10 mouse cellular contexts compared by ENCODE assay signal in genomic region chr10:99203163-99203562, GRCm38 (mm10). TPM values are rescaled to one million over a fixed set of nuclear protein-coding genes. Genes with fewer than 3 reads are reported as not detected.
A peak's percentile ranks its signal among the peaks of the same experiment; 100 is the strongest.
DNase-seq lines count a peak whose midpoint lies in the region; ATAC-seq lines count a peak whose summit lies in the region.
"Had no signal": no experiment of that assay in that cellular context is flagged by ENCODE, and none has a peak within 500 bp of the region (broad histone marks: within the 10 kb centered on the region; RNA-seq: fewer than 3 reads in every experiment).

No protein-coding gene starts in this region.

- H3K9me3 ChIP-seq in kidney, embryonic 15.5 days (replicated peaks): no peaks in the 10 kb centered on the region
- H3K9me3 ChIP-seq in forebrain, embryonic 12.5 days: no peaks in the 10 kb centered on the region
- no peaks in the 10 kb centered on the region for H3K9me3 ChIP-seq in limb, embryonic 13.5 days
- H3K9me3 ChIP-seq in neural tube, embryonic 13.5 days: no peaks in the 10 kb centered on the region

- peak overlapping the region; percentile 91 for H3K27ac ChIP-seq in kidney, embryonic 15.5 days
- H3K27ac ChIP-seq in forebrain, embryonic 12.5 days: 0 out of 2 replicates have a peak overlapping the region, but pooled peaks have one; percentile 65
- no peak overlapping the region for H3K27ac ChIP-seq in limb, embryonic 13.5 days
- H3K27ac ChIP-seq in neural tube, embryonic 13.5 days (replicated peaks): no peak overlapping the region

- WGBS in kidney, embryonic 15.5 days: 58% methylated on average over 5 of the region's 5 CpGs
- WGBS in forebrain, embryonic 12.5 days: 45% methylated on average over 5 of the region's 5 CpGs
- 47% methylated on average over 5 of the region's 5 CpGs for WGBS in limb, embryonic 13.5 days
- WGBS in neural tube, embryonic 13.5 days: 61% methylated on average over 5 of the region's 5 CpGs

- H3K36me3 ChIP-seq in kidney, embryonic 15.5 days: no peaks in the 10 kb centered on the region
- no peaks in the 10 kb centered on the region for H3K36me3 ChIP-seq in forebrain, embryonic 12.5 days (replicated peaks)
- H3K36me3 ChIP-seq in limb, embryonic 13.5 days: no peaks in the 10 kb centered on the region; the same call in 1 of the 2 replicates
- no peaks in the 10 kb centered on the region for H3K36me3 ChIP-seq in neural tube, embryonic 13.5 days

- DNase-seq in kidney, adult 8-10 months: no peak
- no peak for DNase-seq in thymus, postnatal 4 days
- no peak for DNase-seq in urinary bladder, adult 18-20 months (ENCODE audit: low spot score in 2 of 2)
- DNase-seq: left cerebral cortex, postnatal 4 days; right cerebral cortex, postnatal 4 days had no signal

- ATAC-seq in kidney, embryonic 15.5 days (replicated peaks; ENCODE audit: low FRiP score): no peak
- no peak for ATAC-seq in forebrain, embryonic 12.5 days (ENCODE audit: low FRiP score)
- ATAC-seq in limb, embryonic 13.5 days (ENCODE audit: low FRiP score, low read depth): no peak
- ATAC-seq in neural tube, embryonic 13.5 days (ENCODE audit: low read depth): no peak
- no peak for ATAC-seq in cerebellum, adult (ENCODE audit: insufficient number of reproducible peaks, low FRiP score, low TSS enrichment)

- peak overlapping the region; percentile 31; the same call in 1 of the 2 replicates for H3K4me3 ChIP-seq in kidney, embryonic 15.5 days (replicated peaks)
- no peak overlapping the region for H3K4me3 ChIP-seq in forebrain, embryonic 12.5 days (replicated peaks)
- no peak overlapping the region for H3K4me3 ChIP-seq in limb, embryonic 13.5 days
- peak overlapping the region; percentile 27; the same call in 1 of the 2 replicates for H3K4me3 ChIP-seq in neural tube, embryonic 13.5 days

- no peak overlapping the region for H3K9ac ChIP-seq in kidney, embryonic 15.5 days
- H3K9ac ChIP-seq in forebrain, embryonic 12.5 days: peak overlapping the region; percentile 41
- H3K9ac ChIP-seq in limb, embryonic 13.5 days: no peak overlapping the region
- H3K9ac ChIP-seq in neural tube, embryonic 13.5 days: peak overlapping the region; percentile 60; the same call in 1 of the 2 replicates

- peak overlapping the region; percentile 61 for H3K4me2 ChIP-seq in kidney, embryonic 15.5 days
- peak overlapping the region; percentile 54 for H3K4me2 ChIP-seq in forebrain, embryonic 12.5 days
- peak overlapping the region; percentile 66 for H3K4me2 ChIP-seq in limb, embryonic 13.5 days (replicated peaks)
- peak overlapping the region; percentile 58 for H3K4me2 ChIP-seq in neural tube, embryonic 13.5 days

- no peaks in the 10 kb centered on the region for H3K27me3 ChIP-seq in kidney, embryonic 15.5 days
- H3K27me3 ChIP-seq in forebrain, embryonic 12.5 days: no peaks in the 10 kb centered on the region
- H3K27me3 ChIP-seq in limb, embryonic 13.5 days: no peaks in the 10 kb centered on the region
- no peaks in the 10 kb centered on the region for H3K27me3 ChIP-seq in neural tube, embryonic 13.5 days

- peaks cover 40% of the 10 kb centered on the region for H3K4me1 ChIP-seq in kidney, embryonic 15.5 days
- peaks cover 30% of the 10 kb centered on the region for H3K4me1 ChIP-seq in forebrain, embryonic 12.5 days
- peaks cover 24% of the 10 kb centered on the region for H3K4me1 ChIP-seq in limb, embryonic 13.5 days
- H3K4me1 ChIP-seq in neural tube, embryonic 13.5 days (replicated peaks): peaks cover 28% of the 10 kb centered on the region

RNA-seq across cellular contexts. Expression of gene Dusp6, which starts 59.9 kb away (rescaled TPM):
- polyA plus RNA-seq in kidney, embryonic 15.5 days (2015; fragmentation: Nextera tagmentation; extraction: Ambion mirVana): 85.7 and 88.7 TPM in 2 replicates
- 37.1 and 40.0 TPM in 2 replicates for polyA plus RNA-seq in forebrain, embryonic 12.5 days (2016; fragmentation: Nextera tagmentation; extraction: Ambion mirVana)
- polyA plus RNA-seq in limb, embryonic 13.5 days (2015; fragmentation: Nextera tagmentation; extraction: Ambion mirVana): 64.3 and 72.1 TPM in 2 replicates
- polyA plus RNA-seq in neural tube, embryonic 13.5 days (2015; fragmentation: Nextera tagmentation; extraction: Ambion mirVana): 23.4 and 29.9 TPM in 2 replicates

Comparison
In these comparisons a context has a peak if more than half of its experiments do, and no peak if none do; other contexts are left out.
1. H3K27ac ChIP-seq: peak in kidney, embryonic 15.5 days (single experiment) and forebrain, embryonic 12.5 days (single experiment); none in limb, embryonic 13.5 days (single experiment) and neural tube, embryonic 13.5 days (single experiment).
2. H3K4me3 ChIP-seq: peak in kidney, embryonic 15.5 days (single experiment) and neural tube, embryonic 13.5 days (single experiment); none in forebrain, embryonic 12.5 days (single experiment) and limb, embryonic 13.5 days (single experiment).
3. H3K9ac ChIP-seq: peak in forebrain, embryonic 12.5 days (single experiment) and neural tube, embryonic 13.5 days (single experiment); none in kidney, embryonic 15.5 days (single experiment) and limb, embryonic 13.5 days (single experiment).
4. Peak in every context shown above with its lines, with median percentiles within 50 percentile points of each other: H3K4me2 ChIP-seq.